Mouse (Mus musculus): ENCODE measurements around the gene Asb5. TPM values are rescaled to one million over a fixed set of nuclear protein-coding genes. Genes with fewer than 3 reads are reported as not detected.

Asb5 gene
- total and polyA plus RNA-seq, 3 experiments, result not detected

GRCm38 (mm10) chr8:54507428-54508095 lies 21.8 kb upstream of the Asb5 start:
- no peaks in the 10 kb centered on the region for H3K9me3 ChIP-seq (replicated peaks; ENCODE audit: low read length)
- H3K79me2 ChIP-seq (replicated peaks; ENCODE audit: control insufficient read depth, extremely low read depth, insufficient read depth, poor library complexity, severe bottlenecking), result no peaks in the 10 kb centered on the region
- H3K36me3 ChIP-seq (replicated peaks in 1 of 2; ENCODE audit: control insufficient read depth in 1 of 2, insufficient read depth in 1 of 2, low read length in 1 of 2), result no peaks in the 10 kb centered on the region
- in situ Hi-C loops (cut with MboI; ENCODE audit: low pct_ligation_motif_present, low pct_unique_long_range_greater_than_20kb, low sequenced_read_pairs) (loop anchor here (10.0 kb wide), 1 partner anchor 157 kb away; no protein-coding TSS in a partner anchor), dilution Hi-C loops (cut with MboI; ENCODE audit: extremely low pct_ligation_motif_present, extremely low pct_unique_long_range_greater_than_20kb, low sequenced_read_pairs) (no loop called here)
- H3K4me2 ChIP-seq (ENCODE audit: insufficient read depth, low read depth, poor library complexity, severe bottlenecking), result peak overlapping the region; percentile 61
- H3K4me3 ChIP-seq (replicated peaks in 1 of 3; ENCODE audit: low read depth in 2 of 3, low read length in 2 of 3, poor library complexity in 1 of 3), result peak overlapping the region in 2 of 3 experiments; percentile 33 to 35
- DNase-seq (ENCODE audit: extremely low read depth), result peak; percentile 88
- no peaks in the 10 kb centered on the region for H3K4me1 ChIP-seq (ENCODE audit: control insufficient read depth in 1 of 2, insufficient read depth in 2 of 2)
- no peak overlapping the region for H3K27ac ChIP-seq (ENCODE audit: insufficient read depth, low read depth)
- TF ChIP-seq SMC3 (IDR thresholded peaks at IDR 0.05; ENCODE audit: low read depth, low read length) (peak; percentile 88), RAD21 (IDR thresholded peaks at IDR 0.05; ENCODE audit: low read depth, low read length) (peak; percentile 96), TCF12 (IDR thresholded peaks at IDR 0.05; ENCODE audit: low read depth, low read length) (no peak), CTCF (conservative IDR thresholded peaks at IDR 0.05 in 1 of 2, IDR thresholded peaks at IDR 0.05 in 1 of 2; ENCODE audit: low read depth in 2 of 2, low read length in 2 of 2) (peak; percentile 62 to 95)
- no peaks in the 10 kb centered on the region for H3K27me3 ChIP-seq (replicated peaks)
- no peak overlapping the region for H3K9ac ChIP-seq (ENCODE audit: insufficient read depth, low read depth)

DNA sequence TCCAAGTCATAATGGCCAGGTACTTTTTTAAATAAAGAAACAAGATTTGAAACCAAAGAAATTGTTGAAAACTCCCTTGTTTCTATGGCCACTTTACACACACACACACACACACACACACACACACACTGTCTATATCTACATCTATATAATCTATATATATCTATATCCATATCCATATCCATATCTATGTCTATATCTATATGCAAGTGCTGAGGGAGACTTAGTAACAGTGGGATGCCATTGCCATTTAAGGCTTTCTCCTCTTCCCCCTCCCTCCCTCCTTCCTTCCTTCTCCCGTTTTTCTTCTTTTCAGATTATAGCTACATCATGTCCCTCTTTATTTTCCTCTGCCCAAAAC lies 21.3 kb upstream of the Asb5 start:
- dilution Hi-C loops (cut with MboI; ENCODE audit: extremely low pct_ligation_motif_present, extremely low pct_unique_long_range_greater_than_20kb, low sequenced_read_pairs) (no loop called here), in situ Hi-C loops (cut with MboI; ENCODE audit: low pct_ligation_motif_present, low pct_unique_long_range_greater_than_20kb, low sequenced_read_pairs) (loop anchor here (10.0 kb wide), 1 partner anchor 157 kb away; no protein-coding TSS in a partner anchor)
- TF ChIP-seq ELF1 (IDR thresholded peaks at IDR 0.05; ENCODE audit: low read depth, low read length) (no peak), MYC (IDR thresholded peaks at IDR 0.05; ENCODE audit: low read depth, low read length) (no peak), MEF2A (IDR thresholded peaks at IDR 0.05; ENCODE audit: borderline replicate concordance, low read depth, low read length) (no peak), ETS1 (conservative IDR thresholded peaks at IDR 0.05; ENCODE audit: low read depth, low read length) (no peak), ZNF384 (IDR thresholded peaks at IDR 0.05; ENCODE audit: low read depth, low read length) (no peak), MAFK (IDR thresholded peaks at IDR 0.05; ENCODE audit: insufficient replicate concordance, low read length) (no peak)
- Histone ChIP-seq H3K36me3 (replicated peaks in 1 of 2; ENCODE audit: control insufficient read depth in 1 of 2, insufficient read depth in 1 of 2, low read length in 1 of 2) (no peaks in the 10 kb centered on the region), H3K4me3 (replicated peaks in 1 of 3; ENCODE audit: low read depth in 2 of 3, low read length in 2 of 3, poor library complexity in 1 of 3) (no peak overlapping the region), H3K27me3 (replicated peaks) (no peaks in the 10 kb centered on the region), H3K9me3 (replicated peaks; ENCODE audit: low read length) (no peaks in the 10 kb centered on the region), H3K27ac (ENCODE audit: insufficient read depth, low read depth) (no peak overlapping the region), H3K9ac (ENCODE audit: insufficient read depth, low read depth) (no peak overlapping the region), H3K79me2 (replicated peaks; ENCODE audit: control insufficient read depth, extremely low read depth, insufficient read depth, poor library complexity, severe bottlenecking) (no peaks in the 10 kb centered on the region), H3K4me2 (ENCODE audit: insufficient read depth, low read depth, poor library complexity, severe bottlenecking) (peak overlapping the region; percentile 36), H3K4me1 (ENCODE audit: control insufficient read depth in 1 of 2, insufficient read depth in 2 of 2) (no peaks in the 10 kb centered on the region)
- DNase-seq (ENCODE audit: extremely low read depth), result no peak

- in situ Hi-C loops (cut with MboI; ENCODE audit: low pct_ligation_motif_present, low pct_unique_long_range_greater_than_20kb, low sequenced_read_pairs) (loop anchor here (10.0 kb wide), 1 partner anchor 156 kb away; no protein-coding TSS in a partner anchor), dilution Hi-C loops (cut with MboI; ENCODE audit: extremely low pct_ligation_motif_present, extremely low pct_unique_long_range_greater_than_20kb, low sequenced_read_pairs) (no loop called here)
- Histone ChIP-seq H3K79me2 (replicated peaks; ENCODE audit: control insufficient read depth, extremely low read depth, insufficient read depth, poor library complexity, severe bottlenecking) (no peaks in the 10 kb centered on the region), H3K27ac (ENCODE audit: insufficient read depth, low read depth) (no peak overlapping the region), H3K4me2 (ENCODE audit: insufficient read depth, low read depth, poor library complexity, severe bottlenecking) (peak overlapping the region; percentile 96), H3K9me3 (replicated peaks; ENCODE audit: low read length) (no peaks in the 10 kb centered on the region), H3K36me3 (replicated peaks in 1 of 2; ENCODE audit: control insufficient read depth in 1 of 2, insufficient read depth in 1 of 2, low read length in 1 of 2) (no peaks in the 10 kb centered on the region), H3K4me3 (replicated peaks in 1 of 3; ENCODE audit: low read depth in 2 of 3, low read length in 2 of 3, poor library complexity in 1 of 3) (peak overlapping the region in 1 of 3 experiments; percentile 34), H3K27me3 (replicated peaks) (no peaks in the 10 kb centered on the region), H3K9ac (ENCODE audit: insufficient read depth, low read depth) (no peak overlapping the region), H3K4me1 (ENCODE audit: control insufficient read depth in 1 of 2, insufficient read depth in 2 of 2) (no peaks in the 10 kb centered on the region)
- TF ChIP-seq EP300 (IDR thresholded peaks at IDR 0.05; ENCODE audit: low read length) (no peak), ZC3H11A (IDR thresholded peaks at IDR 0.05; ENCODE audit: low read depth, low read length) (no peak), MAZ (IDR thresholded peaks at IDR 0.05; ENCODE audit: low read depth, low read length) (no peak), ZMIZ1 (IDR thresholded peaks at IDR 0.05; ENCODE audit: low read depth, low read length) (no peak), NRF1 (IDR thresholded peaks at IDR 0.05; ENCODE audit: low read depth, low read length) (no peak), POLR2A (IDR thresholded peaks at IDR 0.05; ENCODE audit: low read depth, low read length) (no peak), RAD21 (IDR thresholded peaks at IDR 0.05; ENCODE audit: low read depth, low read length) (no peak), JUND (conservative IDR thresholded peaks at IDR 0.05; ENCODE audit: low read depth, low read length) (no peak), TCF12 (IDR thresholded peaks at IDR 0.05; ENCODE audit: low read depth, low read length) (no peak)
- DNase-seq (ENCODE audit: extremely low read depth), result no peak
These were observed 20.6 kb upstream of the Asb5 start for GRCm38 (mm10) chr8:54508814-54509213.

Data from CH12.LX (cell line).